Mouse (Mus musculus) splenic B cell, adult 2 months (primary cell): ENCODE data around the gene Pacsin1.

ENCODE experiments used
- DNase-seq: peaks from one replicate; pipeline ENCODE4 v3.0.0-alpha.2; 2011; ENCODE audit warnings: low read depth, low spot score
- H3K27me3 ChIP-seq: 2 replicates; pipeline ENCODE4 v1.6.1; 2012; ENCODE audit warnings: mild to moderate bottlenecking, low read length, moderate library complexity, mixed read lengths; ENCODE audit not compliant: control insufficient read depth, poor library complexity, insufficient read depth, severe bottlenecking
- H3K36me3 ChIP-seq: 2 replicates; pipeline ENCODE4 v1.6.1; 2012; ENCODE audit warnings: mild to moderate bottlenecking, low read length, moderate library complexity, mixed read lengths; ENCODE audit not compliant: control insufficient read depth, poor library complexity, insufficient read depth, severe bottlenecking

Pacsin1 gene

DNA sequence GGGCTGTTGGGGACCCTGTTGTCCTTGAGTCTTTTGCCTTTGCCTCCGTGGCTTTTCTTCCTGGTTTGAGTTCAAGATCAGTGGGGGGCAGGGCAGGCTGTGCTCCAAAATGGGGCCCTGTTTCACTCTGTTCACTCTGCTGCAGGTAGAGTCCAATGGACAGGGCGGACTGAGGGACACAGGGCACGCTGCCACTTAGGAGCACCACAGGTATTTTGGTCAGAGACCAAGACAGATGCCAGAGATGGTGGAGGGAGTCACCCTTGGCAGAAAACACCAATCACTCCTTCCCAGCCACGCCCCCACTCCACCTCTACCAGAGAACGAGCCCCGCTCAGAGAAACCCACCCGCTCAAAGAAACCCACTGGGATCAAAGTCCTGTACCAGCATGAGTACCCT lies 9.5 kb upstream of the Pacsin1 start:
- Histone ChIP-seq H3K36me3 (no peaks in the 10 kb centered on the region), H3K27me3 (no peaks in the 10 kb centered on the region)
- DNase-seq = no peak

DNA sequence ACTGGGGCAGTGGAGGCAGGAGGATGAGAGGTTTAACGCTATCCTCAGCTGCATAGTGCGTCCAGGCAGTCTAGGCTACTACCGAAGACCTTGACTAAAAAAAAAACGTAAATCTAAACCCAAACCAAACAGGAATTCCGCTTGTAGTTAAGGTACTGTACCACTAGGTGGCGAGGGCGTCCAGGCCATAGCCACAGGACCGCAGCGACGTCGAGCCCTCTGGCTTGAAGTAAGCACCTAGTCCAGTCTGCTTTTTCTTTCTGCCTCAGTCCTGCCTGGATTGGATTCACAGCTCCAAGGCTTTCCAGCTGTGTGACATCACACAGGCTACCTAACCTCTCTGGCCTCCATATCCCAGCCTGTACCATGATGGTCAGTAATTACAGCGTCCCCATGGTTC lies 5.1 kb upstream of the Pacsin1 start:
- no peaks in the 10 kb centered on the region for H3K36me3 ChIP-seq
- no peaks in the 10 kb centered on the region for H3K27me3 ChIP-seq
- peak; percentile 90 for DNase-seq

DNA sequence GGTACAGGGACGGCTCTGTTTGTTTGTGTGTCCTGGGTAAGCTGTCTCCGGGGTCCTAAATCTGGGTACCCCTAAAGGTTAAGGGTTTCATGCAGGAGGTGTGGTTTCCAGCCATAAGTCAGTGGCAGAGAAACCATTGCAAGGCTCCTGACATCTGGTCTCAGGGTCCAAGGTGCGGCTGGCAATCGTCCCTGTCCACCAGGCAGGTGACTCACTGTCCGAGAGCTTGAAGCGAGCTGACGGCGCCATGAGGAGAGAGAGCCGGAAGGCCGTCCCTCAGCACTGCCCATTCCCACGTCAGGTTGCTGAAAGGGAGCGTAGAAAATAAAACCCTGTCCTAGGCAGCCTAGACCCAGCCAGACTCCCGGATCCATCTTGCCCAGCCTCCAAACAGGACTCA lies 4.7 kb upstream of the Pacsin1 start:
- Histone ChIP-seq H3K36me3 (no peaks in the 10 kb centered on the region), H3K27me3 (no peaks in the 10 kb centered on the region)
- no peak for DNase-seq

DNA sequence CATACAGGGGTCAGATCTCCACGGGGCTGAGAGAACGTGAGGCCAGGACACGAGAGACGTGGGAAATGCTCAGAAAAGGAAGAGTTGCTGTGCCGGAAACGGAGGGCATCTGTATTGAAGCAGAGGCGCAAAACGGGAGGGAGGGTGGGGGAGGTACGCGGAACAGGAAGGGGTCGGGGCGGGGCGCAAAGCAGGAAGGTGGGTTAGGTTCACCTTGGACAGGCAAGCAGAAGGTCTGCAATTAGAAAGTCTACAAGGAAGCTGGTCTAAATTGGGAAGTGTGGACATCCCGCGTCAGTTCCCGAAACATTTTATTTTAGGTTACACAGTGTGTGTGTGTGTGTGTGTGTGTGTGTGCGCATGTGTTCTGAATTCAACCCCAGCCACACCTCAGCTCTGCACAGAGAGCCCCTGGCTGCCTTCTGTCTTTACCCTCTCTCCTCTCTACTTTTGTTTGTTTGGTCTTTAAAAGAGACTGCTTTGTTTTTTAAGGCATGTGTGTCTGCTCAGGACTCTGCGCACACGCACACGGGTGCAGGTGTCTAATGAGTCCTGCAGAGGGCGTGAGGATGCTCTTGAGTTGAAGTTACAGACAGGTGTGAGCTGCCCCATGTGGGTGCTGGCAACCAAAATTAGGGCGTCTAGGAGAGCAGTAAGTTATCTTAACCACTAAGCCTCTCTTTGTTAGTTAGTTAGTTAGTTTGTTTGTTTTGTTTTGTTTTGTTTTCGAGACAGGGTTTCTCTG lies 3.1 kb upstream of the Pacsin1 start:
- peak; percentile 41 for DNase-seq
- H3K36me3 ChIP-seq = no peaks in the 10 kb centered on the region

DNA sequence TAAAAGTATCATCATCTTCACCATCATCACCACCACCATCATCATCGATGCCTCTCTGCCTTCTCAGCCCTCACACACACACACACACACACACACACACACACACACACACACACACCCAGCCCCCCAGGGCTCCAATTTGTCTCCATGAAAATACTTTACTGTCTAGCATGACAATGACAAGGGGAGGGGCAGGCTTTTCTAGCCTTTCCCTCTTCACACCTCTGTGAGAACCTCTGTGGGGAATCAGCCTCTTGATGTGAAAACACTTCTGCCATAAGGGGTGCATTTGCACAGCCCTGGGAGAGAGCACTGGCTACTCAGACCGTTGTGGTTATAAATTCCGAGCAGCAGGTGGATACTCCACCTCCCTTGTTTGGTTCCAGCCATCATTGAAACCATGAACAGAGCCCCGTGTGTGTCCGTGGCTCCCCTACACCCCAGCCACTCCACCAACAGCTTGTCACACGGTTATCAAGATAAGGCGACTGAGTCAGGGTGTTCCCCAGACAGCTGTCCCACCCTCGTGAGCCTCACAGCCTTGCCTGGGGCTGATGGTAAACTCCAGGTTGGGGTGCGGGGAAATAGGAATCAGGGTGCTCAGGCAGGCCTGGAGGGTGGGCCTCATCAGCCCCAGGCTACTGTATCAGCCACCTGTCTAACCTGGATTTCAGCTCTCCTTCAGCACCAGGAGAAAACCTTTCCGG lies 1.9 kb upstream of the Pacsin1 start:
- no peaks in the 10 kb centered on the region for H3K36me3 ChIP-seq
- no peaks in the 10 kb centered on the region for H3K27me3 ChIP-seq
- no peak for DNase-seq

More for the DNA sequence above, 3.1 kb upstream of the Pacsin1 start:
- no peaks in the 10 kb centered on the region for H3K27me3 ChIP-seq

DNA sequence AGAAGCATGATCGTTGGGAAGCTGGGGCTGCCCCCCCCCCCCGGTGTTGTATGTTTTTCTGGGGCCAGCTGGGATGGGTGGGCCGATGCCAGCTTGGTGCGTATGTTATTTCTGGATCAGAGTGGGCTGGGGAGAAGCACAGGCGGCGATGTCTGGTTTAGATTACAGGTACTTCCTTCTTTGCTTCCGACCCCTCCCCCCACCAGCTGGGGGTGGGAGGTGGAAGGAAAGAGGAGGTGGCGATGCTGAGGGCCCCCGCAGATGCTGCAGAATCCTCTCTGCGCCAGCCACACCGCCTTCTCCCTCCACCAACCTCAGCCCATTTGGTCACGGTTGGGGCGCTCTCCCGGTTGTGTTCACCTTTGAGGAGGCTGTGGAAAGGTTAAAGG lies 696 bp downstream of the Pacsin1 start:
- peak; percentile 64 for DNase-seq
- no peaks in the 10 kb centered on the region for H3K36me3 ChIP-seq
- H3K27me3 ChIP-seq = no peaks in the 10 kb centered on the region

DNA sequence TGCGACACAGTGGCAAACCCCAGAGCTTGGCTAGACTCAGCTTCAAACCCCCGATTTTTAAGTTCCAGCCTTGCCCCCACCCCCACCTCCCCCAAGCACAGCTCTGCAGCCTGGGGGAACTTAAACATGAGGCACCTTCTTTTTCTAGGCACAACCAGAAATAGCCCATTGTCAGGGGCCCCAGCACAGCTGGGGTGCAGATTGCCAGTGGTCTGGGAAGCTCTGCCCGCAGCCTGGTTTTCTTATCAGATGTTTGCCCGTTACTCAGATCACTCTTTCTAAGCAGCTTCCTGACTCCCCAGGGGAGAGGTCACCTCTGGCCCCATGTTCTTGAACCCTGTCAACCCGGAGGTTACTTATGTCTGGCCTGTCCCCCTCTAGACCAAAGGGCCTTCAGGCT lies 1.1 kb downstream of the Pacsin1 start:
- no peak for DNase-seq
- Histone ChIP-seq H3K27me3 (no peaks in the 10 kb centered on the region), H3K36me3 (no peaks in the 10 kb centered on the region)

DNA sequence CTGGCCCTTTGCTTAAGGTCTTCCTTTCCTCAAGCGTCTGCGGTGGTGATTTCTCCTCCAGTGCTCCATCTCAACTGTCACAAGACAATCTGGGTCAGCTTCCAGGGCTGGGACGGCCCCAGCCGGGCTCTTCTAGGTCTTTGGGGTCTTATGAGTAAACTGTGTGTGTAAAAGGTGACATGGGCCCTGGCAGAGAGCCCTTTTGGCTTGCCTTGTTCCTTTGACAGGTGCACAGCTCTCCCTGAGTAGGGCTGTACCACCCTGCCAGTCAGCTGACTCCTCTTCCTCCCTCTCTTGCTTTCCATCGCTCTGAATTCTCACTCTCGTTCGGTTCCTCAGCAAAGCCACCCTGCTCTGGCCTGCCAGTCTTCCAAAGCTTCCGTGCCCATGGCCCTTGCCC lies 1.8 kb downstream of the Pacsin1 start:
- no peak for DNase-seq
- Histone ChIP-seq H3K27me3 (no peaks in the 10 kb centered on the region), H3K36me3 (no peaks in the 10 kb centered on the region)

DNA sequence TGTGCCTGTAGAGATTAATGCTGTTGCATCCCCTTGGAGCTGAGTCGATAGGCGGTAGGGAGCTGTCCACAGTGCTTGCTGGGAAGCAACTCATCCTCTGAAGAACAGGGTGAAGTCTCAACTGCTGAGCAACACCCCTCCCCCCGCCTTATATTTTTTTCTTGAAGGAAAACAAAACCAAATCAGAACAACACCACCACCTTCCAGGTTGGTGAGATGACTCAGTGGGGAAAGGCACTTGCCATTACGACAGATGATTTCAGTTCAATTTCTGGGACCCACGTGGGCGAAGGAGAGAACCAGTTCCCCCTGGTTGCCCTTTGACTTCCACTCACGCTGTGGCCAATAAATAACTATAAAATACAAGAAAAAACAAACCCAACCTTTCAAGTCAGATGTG lies 3.5 kb downstream of the Pacsin1 start:
- DNase-seq = no peak
- Histone ChIP-seq H3K36me3 (no peaks in the 10 kb centered on the region), H3K27me3 (no peaks in the 10 kb centered on the region)

DNA sequence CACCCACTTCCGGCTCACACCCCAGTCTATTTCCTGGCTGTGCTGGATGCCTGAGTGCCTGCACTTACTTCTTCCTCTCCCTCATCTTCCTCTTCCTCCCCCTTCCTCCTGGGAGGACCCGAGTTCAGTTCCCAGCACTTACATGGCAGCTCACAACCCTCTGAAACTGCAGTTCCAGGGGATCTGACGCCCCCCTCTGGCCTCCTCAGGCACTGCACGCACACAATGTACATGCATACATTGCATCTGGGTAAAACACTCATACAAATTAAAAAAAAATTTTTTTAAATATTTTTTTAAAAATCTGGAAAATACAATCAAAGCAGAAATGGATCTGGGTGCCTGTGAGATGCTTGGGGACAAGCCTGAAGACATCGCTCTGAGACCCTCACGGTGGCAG lies 16.4 kb downstream of the Pacsin1 start:
- Histone ChIP-seq H3K36me3 (no peaks in the 10 kb centered on the region), H3K27me3 (no peaks in the 10 kb centered on the region)
- DNase-seq = no peak

DNA sequence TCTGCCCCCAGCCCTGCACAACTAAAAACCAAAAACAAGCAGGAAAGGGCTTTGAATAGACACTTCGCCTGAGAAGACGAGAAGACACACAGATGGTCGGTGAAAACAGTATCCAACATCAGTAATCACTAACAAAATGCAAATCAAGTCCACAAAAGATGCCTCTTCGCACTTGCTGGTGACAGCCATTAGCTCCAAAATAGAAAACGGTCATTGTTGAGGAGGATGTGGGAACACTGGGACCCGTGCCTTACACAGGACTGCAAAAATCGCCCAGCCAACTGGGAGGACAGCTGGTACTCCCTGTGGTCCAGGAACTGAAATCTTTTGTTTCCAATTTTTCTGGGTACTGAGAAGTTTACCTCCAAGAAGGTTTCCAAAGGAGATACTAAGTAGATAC lies 18.6 kb downstream of the Pacsin1 start:
- no peaks in the 10 kb centered on the region for H3K36me3 ChIP-seq
- H3K27me3 ChIP-seq = no peaks in the 10 kb centered on the region
- no peak for DNase-seq

DNA sequence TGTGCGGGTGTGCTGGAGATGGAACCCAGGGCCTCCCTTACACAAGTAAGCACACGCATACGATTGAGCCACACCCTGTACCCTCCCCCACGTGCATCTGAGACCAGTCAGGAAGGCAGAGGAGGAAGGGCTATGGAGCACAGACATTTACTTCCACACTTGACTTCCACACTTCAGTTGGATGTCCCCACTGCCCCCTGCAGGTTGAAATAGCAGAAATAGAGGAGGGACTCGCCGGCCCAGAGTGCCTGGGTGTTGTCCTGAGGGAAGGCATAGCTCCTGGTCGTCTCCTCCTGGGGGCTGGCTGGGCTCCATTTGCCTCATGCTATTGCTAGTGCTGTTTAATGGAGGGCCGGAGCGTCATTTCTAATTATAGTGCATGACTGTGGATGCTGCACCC lies 20.1 kb downstream of the Pacsin1 start:
- Histone ChIP-seq H3K27me3 (no peaks in the 10 kb centered on the region), H3K36me3 (no peaks in the 10 kb centered on the region)
- DNase-seq = peak; percentile 27

DNA sequence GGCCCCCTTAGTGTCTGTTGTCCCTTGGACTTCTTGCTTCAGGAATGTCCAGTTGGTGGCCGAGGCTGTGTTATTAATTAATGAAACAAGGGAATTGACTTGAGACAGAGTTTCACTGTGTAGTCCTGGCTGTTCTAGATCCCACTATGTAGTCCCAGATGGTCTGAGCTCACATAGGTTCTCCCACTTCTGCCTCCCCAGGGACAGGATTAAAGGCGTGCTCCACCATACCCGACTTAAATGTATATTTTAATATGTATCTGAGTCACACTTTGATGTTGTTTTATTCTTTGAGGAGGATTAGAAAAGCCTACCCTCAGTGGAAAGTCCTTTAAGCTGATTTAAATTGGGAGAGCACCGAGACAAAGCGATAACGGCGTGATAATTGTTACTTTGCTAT lies 21.0 kb downstream of the Pacsin1 start:
- Histone ChIP-seq H3K27me3 (no peaks in the 10 kb centered on the region), H3K36me3 (no peaks in the 10 kb centered on the region)
- no peak for DNase-seq

DNA sequence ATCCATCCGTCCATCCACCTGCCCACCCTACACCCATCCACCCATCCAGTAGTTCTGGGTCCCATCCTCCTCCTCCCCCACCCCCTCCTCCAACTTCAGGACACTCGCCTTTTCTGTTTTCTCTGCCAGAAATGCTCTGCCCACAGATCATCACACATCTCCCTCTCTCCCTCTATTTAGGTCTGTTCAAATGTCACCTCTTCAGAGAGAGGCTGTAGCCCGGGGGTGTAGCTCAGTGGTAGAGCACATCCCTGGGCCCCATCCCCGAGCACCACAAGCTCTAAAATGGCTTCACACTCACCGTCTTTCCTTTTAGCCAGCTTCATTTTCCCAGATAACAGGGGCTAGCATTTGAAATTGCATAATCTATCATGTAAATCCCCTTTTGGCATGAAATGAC lies 22.4 kb downstream of the Pacsin1 start:
- no peak for DNase-seq
- Histone ChIP-seq H3K27me3 (no peaks in the 10 kb centered on the region), H3K36me3 (no peaks in the 10 kb centered on the region)

DNA sequence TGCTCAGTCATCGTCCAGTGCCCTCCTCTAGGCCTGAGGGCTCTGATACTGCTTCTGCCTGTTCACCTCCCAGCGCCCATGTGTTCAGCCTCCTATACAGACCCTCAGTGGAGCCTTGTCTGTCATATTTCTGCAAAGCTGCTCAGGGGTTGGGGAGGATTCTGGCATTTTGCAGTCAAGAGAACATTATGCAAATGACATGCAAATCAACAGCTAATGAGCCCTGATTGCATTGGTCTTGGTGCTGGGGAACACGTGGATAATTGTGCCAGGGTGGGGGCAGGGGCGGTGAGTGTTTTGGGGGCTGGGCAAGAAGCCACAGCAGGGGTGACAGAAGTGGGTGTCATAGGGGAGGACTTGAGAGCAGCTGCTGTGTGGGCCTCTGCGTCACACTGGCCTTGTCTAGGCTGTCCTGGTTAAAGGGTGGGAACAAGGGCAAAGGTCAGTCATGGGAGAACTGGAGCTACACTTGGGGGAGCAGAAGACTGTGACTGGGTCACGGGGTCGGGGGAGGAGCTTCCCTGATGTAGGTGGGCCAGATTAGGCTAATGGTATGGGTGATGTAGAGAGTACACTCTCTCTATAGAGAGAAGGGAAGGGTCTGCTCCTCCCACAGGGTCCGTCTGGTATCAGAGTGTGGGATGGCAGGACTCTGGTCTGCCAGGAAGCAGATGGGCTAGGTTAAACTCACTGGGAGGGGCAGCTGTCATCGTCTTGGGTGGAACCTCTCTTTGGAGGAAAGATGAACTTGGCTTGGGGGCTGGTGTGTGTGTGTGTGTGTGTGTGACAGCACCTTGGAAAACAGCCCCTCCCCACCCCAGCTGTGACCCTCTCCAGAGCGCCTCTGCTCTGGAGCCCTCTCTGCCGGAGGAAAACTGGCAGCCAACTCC lies 23.9 kb downstream of the Pacsin1 start:
- DNase-seq = no peak
- no peaks in the 10 kb centered on the region for H3K27me3 ChIP-seq
- no peaks in the 10 kb centered on the region for H3K36me3 ChIP-seq
